Mouse (Mus musculus) kidney, embryonic 14.5 days (tissue): Measurements from ENCODE around the gene Zfp507. TPM values are rescaled to one million over a fixed set of nuclear protein-coding genes. Genes with fewer than 3 reads are reported as not detected.

Source experiments
- ATAC-seq: fragments of 200-750 bp; cut with Nextera tagmentation; 2 replicates; pipeline ENCODE4 v1.8.0; 2017; ENCODE audit warnings: moderate number of reproducible peaks, mild to moderate bottlenecking, moderate TSS enrichment, moderate library complexity; ENCODE audit not compliant: low FRiP score, low TSS enrichment
- H3K27ac ChIP-seq: fragments of 300-500 bp; sonication (generic); 2 replicates; pipeline ENCODE4 v1.5.1; 2014; ENCODE audit warnings: low read depth, mild to moderate bottlenecking, low read length, moderate library complexity, mixed read lengths
- H3K27me3 ChIP-seq: fragments of 300-500 bp; sonication (generic); 2 replicates; pipeline ENCODE4 v1.6.1; 2014; ENCODE audit warnings: mild to moderate bottlenecking, low read length; ENCODE audit not compliant: control insufficient read depth, insufficient read depth
- H3K36me3 ChIP-seq: fragments of 300-500 bp; sonication (generic); 2 replicates; pipeline ENCODE4 v1.6.1; 2014; ENCODE audit warnings: low read length, mixed read lengths; ENCODE audit not compliant: control insufficient read depth, insufficient read depth
- H3K4me1 ChIP-seq: fragments of 300-500 bp; sonication (generic); 2 replicates; pipeline ENCODE4 v1.6.1; 2014; ENCODE audit warnings: low read length, mixed read lengths; ENCODE audit not compliant: control insufficient read depth, insufficient read depth
- H3K4me2 ChIP-seq: fragments of 300-500 bp; sonication (generic); replicated peaks from 2 replicates; pipeline ENCODE4 v1.6.1; 2014; ENCODE audit warnings: low read depth, mild to moderate bottlenecking, low read length
- H3K4me3 ChIP-seq: fragments of 300-500 bp; sonication (generic); 2 replicates; pipeline ENCODE4 v1.5.1; 2014; ENCODE audit warnings: mild to moderate bottlenecking, low read length
- H3K9ac ChIP-seq: fragments of 300-500 bp; sonication (generic); 2 replicates; pipeline ENCODE4 v1.6.1; 2014; ENCODE audit warnings: low read depth, mild to moderate bottlenecking, low read length, moderate library complexity
- H3K9me3 ChIP-seq: fragments of 300-500 bp; sonication (generic); 2 replicates; pipeline ENCODE4 v1.6.1; 2016; ENCODE audit warnings: low read length; ENCODE audit not compliant: control insufficient read depth
- WGBS: fragments of 180-500 bp; shearing (Covaris S2); extraction: QIAGEN DNeasy Blood & Tissue Kit; methylation state at CpG from one replicate; pipeline ENCODE4 v1.1.7; 2014; 5-methylcytosine and 5-hydroxymethylcytosine counted together
- polyA plus RNA-seq: library from polyadenylated mRNA; unstranded; fragments of >200 nt; fragmentation: Nextera tagmentation; extraction: Ambion mirVana; gene quantifications from 2 replicates; pipeline ENCODE4 v1.2.1, GENCODE M21; 2014

The Zfp507 gene
- polyA plus RNA-seq, 1 experiment from 2014 or later, result 21.7 TPM

DNA sequence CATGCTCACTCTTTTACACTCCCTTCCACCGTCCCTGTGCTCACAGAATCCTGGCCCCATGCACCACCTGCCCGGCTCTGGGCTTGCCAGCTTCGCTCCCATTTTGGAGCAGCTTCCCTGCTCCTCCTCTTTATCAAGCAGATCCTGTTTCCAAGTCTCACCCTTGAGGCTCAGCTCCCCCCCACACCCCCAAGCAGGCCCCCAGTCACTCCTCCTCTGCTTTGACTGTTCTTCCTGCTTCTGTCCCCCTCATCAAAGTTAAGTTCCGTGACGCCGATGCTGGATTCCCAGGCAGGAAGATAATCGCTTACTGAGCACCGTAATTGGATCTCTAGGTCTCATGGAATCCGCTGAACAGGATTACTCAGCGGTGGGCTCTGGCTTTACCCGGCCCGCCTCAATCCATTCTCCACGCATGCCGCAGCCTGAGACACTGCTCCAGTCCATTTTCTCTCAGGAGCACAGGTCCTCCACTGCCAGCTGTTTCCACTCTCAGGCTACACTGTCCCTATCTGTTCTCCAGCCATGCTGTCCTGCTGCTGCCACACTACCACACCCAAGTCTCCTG is 55.3 kb downstream of the Zfp507 start:
- Histone ChIP-seq H3K27me3 (no peaks in the 10 kb centered on the region), H3K4me3 (no peak overlapping the region), H3K9ac (no peak overlapping the region), H3K4me2 (no peak overlapping the region), H3K36me3 (peaks cover 30% of the 10 kb centered on the region), H3K4me1 (no peaks in the 10 kb centered on the region), H3K27ac (no peak overlapping the region), H3K9me3 (no peaks in the 10 kb centered on the region)
- peak; percentile 70 for ATAC-seq
- WGBS, result 55% methylated on average over 14 of the region's 14 CpGs

DNA sequence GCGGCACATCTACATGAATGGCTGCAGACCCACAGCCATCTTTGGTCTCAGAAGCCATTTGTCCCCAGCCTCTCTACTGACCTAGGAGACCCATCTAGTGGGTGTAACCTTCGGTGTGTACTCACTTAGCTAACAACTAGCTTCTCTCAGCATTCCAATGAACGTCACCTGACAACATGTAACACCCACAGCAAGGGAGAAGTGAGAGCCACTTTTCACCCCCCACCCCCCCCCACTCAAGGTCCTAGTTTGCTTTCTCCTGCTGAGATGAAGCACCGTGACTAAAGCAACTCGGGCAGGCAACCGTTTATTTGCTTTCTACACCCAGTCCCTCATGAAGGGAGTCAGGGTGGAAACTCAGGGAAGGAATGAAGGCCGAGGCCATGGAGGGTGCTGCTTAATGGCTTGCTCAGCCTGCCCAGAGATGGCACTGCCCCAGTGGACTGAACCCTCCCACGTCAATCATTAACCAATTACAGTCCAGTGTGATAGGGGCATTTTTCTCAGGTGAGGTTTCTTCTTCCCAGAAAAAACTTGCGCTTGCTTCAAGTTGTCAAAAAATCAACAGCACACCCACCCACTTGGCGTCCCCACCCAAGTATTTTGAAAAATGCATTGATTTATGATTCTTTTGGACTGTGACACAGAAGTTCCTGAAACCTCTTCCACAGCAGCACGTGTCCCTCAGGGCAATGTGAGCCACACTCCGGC is 56.0 kb downstream of the Zfp507 start:
- H3K4me3 ChIP-seq, result no peak overlapping the region
- H3K27me3 ChIP-seq, result no peaks in the 10 kb centered on the region
- no peaks in the 10 kb centered on the region for H3K9me3 ChIP-seq
- H3K27ac ChIP-seq, result no peak overlapping the region
- peaks cover 30% of the 10 kb centered on the region for H3K36me3 ChIP-seq
- H3K9ac ChIP-seq, result no peak overlapping the region
- H3K4me2 ChIP-seq, result no peak overlapping the region
- H3K4me1 ChIP-seq, result no peaks in the 10 kb centered on the region
- 82% methylated on average over 12 of the region's 12 CpGs for WGBS
- no peak; the same call in 1 of the 2 replicates for ATAC-seq

GRCm38 (mm10) chr7:35745281-35745702 is 57.5 kb downstream of the Zfp507 start:
- H3K36me3 ChIP-seq, result peaks cover 27% of the 10 kb centered on the region
- H3K27ac ChIP-seq, result no peak overlapping the region
- no peaks in the 10 kb centered on the region for H3K9me3 ChIP-seq
- WGBS, result 57% methylated on average over 6 of the region's 6 CpGs
- H3K4me1 ChIP-seq, result no peaks in the 10 kb centered on the region
- H3K4me2 ChIP-seq, result no peak overlapping the region
- no peak overlapping the region for H3K4me3 ChIP-seq
- H3K9ac ChIP-seq, result no peak overlapping the region
- no peak for ATAC-seq
- no peaks in the 10 kb centered on the region for H3K27me3 ChIP-seq

DNA sequence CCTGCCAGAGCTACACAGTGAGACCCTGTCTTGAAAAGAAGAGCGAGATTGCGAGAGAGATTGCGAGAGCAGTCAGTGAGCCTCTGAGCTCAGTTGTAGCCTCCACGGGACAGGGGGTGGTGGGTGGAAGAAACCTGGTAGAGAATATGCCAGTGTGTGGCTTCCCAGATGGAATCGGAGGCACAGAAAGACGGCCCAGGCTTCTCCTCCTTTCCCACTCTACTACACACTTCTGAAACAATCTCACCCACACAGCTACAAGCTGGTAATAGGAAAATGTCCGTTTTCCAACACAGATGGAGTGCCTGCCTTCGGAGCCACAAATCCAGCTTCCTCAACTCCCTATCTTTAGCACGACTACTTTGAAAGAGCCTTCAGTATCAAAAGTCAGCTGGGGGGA is 58.0 kb downstream of the Zfp507 start:
- no peaks in the 10 kb centered on the region for H3K9me3 ChIP-seq
- H3K9ac ChIP-seq, result no peak overlapping the region
- no peaks in the 10 kb centered on the region for H3K27me3 ChIP-seq
- no peak overlapping the region for H3K4me2 ChIP-seq
- ATAC-seq, result no peak
- WGBS, result 94% methylated on average over 9 of the region's 9 CpGs
- no peak overlapping the region for H3K4me3 ChIP-seq
- H3K4me1 ChIP-seq, result no peaks in the 10 kb centered on the region
- peaks cover 24% of the 10 kb centered on the region for H3K36me3 ChIP-seq
- H3K27ac ChIP-seq, result no peak overlapping the region

GRCm38 (mm10) chr7:35742310-35742709 is 60.5 kb downstream of the Zfp507 start:
- no peak for ATAC-seq
- H3K36me3 ChIP-seq, result peaks cover 6% of the 10 kb centered on the region; the same call in 1 of the 2 replicates
- 88% methylated on average over 5 of the region's 5 CpGs for WGBS

DNA sequence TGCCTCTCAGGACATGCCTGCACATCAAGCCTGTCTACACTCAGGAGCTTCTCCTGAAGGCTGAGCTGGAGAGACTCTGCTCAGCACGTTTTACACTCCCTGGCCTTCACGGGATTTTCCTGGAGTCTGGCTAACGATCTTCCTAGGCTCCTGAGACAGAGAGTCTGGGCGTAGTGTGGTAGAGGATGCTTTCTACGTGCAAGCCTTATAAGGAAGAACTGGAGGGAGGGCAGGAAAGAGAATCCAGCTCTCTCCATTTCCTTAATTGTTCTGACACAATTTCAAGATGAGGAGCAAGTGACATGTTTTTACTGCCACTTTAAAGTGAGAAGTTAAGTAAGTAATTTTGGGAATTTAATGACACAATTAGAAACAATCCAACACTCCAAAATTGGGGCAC is 60.9 kb downstream of the Zfp507 start:
- no peak for ATAC-seq
- Histone ChIP-seq H3K9ac (no peak overlapping the region), H3K4me1 (no peaks in the 10 kb centered on the region), H3K36me3 (peaks cover 8% of the 10 kb centered on the region; the same call in 1 of the 2 replicates), H3K27me3 (no peaks in the 10 kb centered on the region), H3K9me3 (no peaks in the 10 kb centered on the region), H3K4me3 (no peak overlapping the region), H3K27ac (no peak overlapping the region), H3K4me2 (no peak overlapping the region)
- 64% methylated on average over 5 of the region's 5 CpGs for WGBS

More at GRCm38 (mm10) chr7:35742310-35742709, 60.5 kb downstream of the Zfp507 start:
- Histone ChIP-seq H3K9ac (no peak overlapping the region), H3K4me2 (no peak overlapping the region), H3K4me3 (no peak overlapping the region), H3K9me3 (no peaks in the 10 kb centered on the region), H3K27ac (no peak overlapping the region), H3K4me1 (no peaks in the 10 kb centered on the region), H3K27me3 (no peaks in the 10 kb centered on the region)

DNA sequence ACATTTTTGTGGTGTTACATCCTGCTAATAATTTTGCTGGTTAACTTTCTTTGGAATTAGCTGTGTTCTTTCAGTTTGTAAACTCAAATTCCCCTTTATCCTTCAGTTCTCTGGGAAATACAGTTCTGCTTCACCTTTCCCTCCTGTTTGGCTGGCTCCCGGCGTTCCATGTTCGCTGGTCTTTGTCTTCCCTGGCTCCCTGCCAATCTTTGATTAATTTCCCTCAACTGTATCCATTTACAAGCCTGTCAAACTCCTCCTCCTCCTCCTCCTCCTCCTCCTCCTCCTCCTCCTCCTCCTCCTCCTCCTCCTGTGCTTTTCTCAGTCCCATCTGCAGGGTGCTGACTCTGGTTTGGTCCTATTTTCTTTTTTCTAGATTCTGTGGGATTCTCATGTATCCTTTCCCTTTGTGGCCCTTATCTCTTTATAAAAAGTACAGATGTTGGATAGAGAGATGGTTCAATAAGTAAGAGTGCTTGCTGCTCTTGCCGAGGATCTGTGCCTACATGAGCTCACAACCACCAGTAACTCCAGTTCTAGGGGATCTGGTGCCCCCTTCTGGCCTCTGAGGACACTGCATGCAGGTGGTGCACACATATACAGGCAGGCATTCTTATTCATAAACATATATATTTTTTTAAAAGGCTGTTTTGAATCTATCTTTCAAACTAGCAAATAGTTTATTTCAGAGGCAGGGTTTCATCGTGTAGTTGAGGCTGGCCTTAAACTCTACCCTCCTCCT is 62.1 kb downstream of the Zfp507 start:
- Histone ChIP-seq H3K36me3 (peaks cover 10% of the 10 kb centered on the region; the same call in 1 of the 2 replicates), H3K4me3 (no peak overlapping the region), H3K4me2 (no peak overlapping the region), H3K9me3 (no peaks in the 10 kb centered on the region), H3K9ac (no peak overlapping the region), H3K27me3 (no peaks in the 10 kb centered on the region), H3K27ac (no peak overlapping the region), H3K4me1 (no peaks in the 10 kb centered on the region)
- peak; percentile 20; the same call in 1 of the 2 replicates for ATAC-seq
- WGBS, result 50% methylated on average over 5 of the region's 5 CpGs

- Histone ChIP-seq H3K36me3 (peaks cover 9% of the 10 kb centered on the region; the same call in 1 of the 2 replicates), H3K9me3 (no peaks in the 10 kb centered on the region), H3K4me2 (no peak overlapping the region), H3K9ac (no peak overlapping the region), H3K4me1 (no peaks in the 10 kb centered on the region), H3K4me3 (no peak overlapping the region), H3K27ac (no peak overlapping the region), H3K27me3 (no peaks in the 10 kb centered on the region)
- ATAC-seq, result no peak
Measured at GRCm38 (mm10) chr7:35738871-35739270, 63.9 kb downstream of the Zfp507 start.
